Mouse (Mus musculus) CH12.LX (cell line): Measurements from ENCODE around the gene 2200002D01Rik. TPM values are rescaled to one million over a fixed set of nuclear protein-coding genes. Genes with fewer than 3 reads are reported as not detected.

Experiments used
- DNase-seq: peaks from one replicate; pipeline ENCODE4 v3.0.0-alpha.2; 2013; ENCODE audit errors: extremely low read depth
- H3K27ac ChIP-seq: 2 replicates; pipeline ENCODE4 v1.5.1; 2012; ENCODE audit warnings: low read depth, mild to moderate bottlenecking, control low read depth, moderate library complexity; ENCODE audit not compliant: insufficient read depth
- H3K27me3 ChIP-seq: replicated peaks from 2 replicates; pipeline ENCODE3; 2012; ENCODE audit warnings: inconsistent platforms
- H3K36me3 ChIP-seq, 2 experiments: replicated peaks in 1 of 2; 2 replicates each; pipeline versions ENCODE3 to v1.6.1; 2012; ENCODE audit warnings: inconsistent platforms in 1 of 2, low read length in 1 of 2, mild to moderate bottlenecking in 1 of 2, mixed read lengths in 1 of 2, moderate library complexity in 1 of 2; ENCODE audit not compliant: control insufficient read depth in 1 of 2, insufficient read depth in 1 of 2
- H3K4me1 ChIP-seq, 2 experiments: 2 replicates each; pipeline ENCODE4 v1.6.1; 2012; ENCODE audit warnings: inconsistent platforms in 1 of 2, moderate library complexity in 1 of 2; ENCODE audit not compliant: insufficient read depth in 2 of 2, control insufficient read depth in 1 of 2
- H3K4me2 ChIP-seq: 2 replicates; pipeline ENCODE4 v1.6.1; 2012; ENCODE audit warnings: low read depth, mild to moderate bottlenecking, control low read depth; ENCODE audit not compliant: poor library complexity, insufficient read depth, severe bottlenecking
- H3K4me3 ChIP-seq, 3 experiments: fragments of 150-350 bp in 1 of 3; sonication (generic) in 1 of 3; replicated peaks in 1 of 3; 2 replicates each; pipeline versions ENCODE3 to v1.5.1; 2011 to 2012; ENCODE audit warnings: low read depth in 2 of 3, low read length in 2 of 3, mild to moderate bottlenecking in 2 of 3, moderate library complexity in 2 of 3, control low read depth in 1 of 3, improper control_type of control experiment in 1 of 3, inconsistent platforms in 1 of 3, mixed read lengths in 1 of 3; ENCODE audit not compliant: poor library complexity in 1 of 3
- H3K79me2 ChIP-seq: replicated peaks from 2 replicates; pipeline ENCODE4 v1.6.1; 2012; ENCODE audit warnings: mild to moderate bottlenecking, moderate library complexity; ENCODE audit not compliant: control insufficient read depth, poor library complexity, insufficient read depth, severe bottlenecking; ENCODE audit errors: extremely low read depth
- H3K9ac ChIP-seq: 2 replicates; pipeline ENCODE4 v1.6.1; 2012; ENCODE audit warnings: low read depth, mild to moderate bottlenecking, control low read depth, moderate library complexity; ENCODE audit not compliant: insufficient read depth
- H3K9me3 ChIP-seq: replicated peaks from 2 replicates; pipeline ENCODE3; 2012; ENCODE audit warnings: low read length, inconsistent platforms, mixed read lengths
- BHLHE40 ChIP-seq: IDR thresholded peaks from 2 replicates; pipeline ENCODE4 v1.6.1; 2011; ENCODE audit warnings: mild to moderate bottlenecking, low read depth, low read length, improper control_type of control experiment
- CHD1 ChIP-seq: IDR thresholded peaks from 2 replicates; pipeline ENCODE4 v1.6.1; 2012; ENCODE audit warnings: low read depth, low read length, improper control_type of control experiment, inconsistent platforms
- CTCF ChIP-seq, 2 experiments: IDR thresholded peaks in 1 of 2; conservative IDR thresholded peaks in 1 of 2; 2 replicates each; pipeline ENCODE4 v1.5.1; 2011 to 2012; ENCODE audit warnings: low read depth in 2 of 2, low read length in 2 of 2, improper control_type of control experiment in 1 of 2, inconsistent platforms in 1 of 2, mild to moderate bottlenecking in 1 of 2, moderate library complexity in 1 of 2
- EP300 ChIP-seq: IDR thresholded peaks from 2 replicates; pipeline ENCODE4 v1.6.1; 2011; ENCODE audit warnings: low read length, improper control_type of control experiment
- GABPA ChIP-seq: IDR thresholded peaks from 2 replicates; pipeline ENCODE4 v1.6.1; 2012; ENCODE audit warnings: low read depth, low read length, improper control_type of control experiment, inconsistent platforms; ENCODE audit not compliant: insufficient replicate concordance
- HCFC1 ChIP-seq: IDR thresholded peaks from 2 replicates; pipeline ENCODE4 v1.6.1; 2012; ENCODE audit warnings: low read depth, mild to moderate bottlenecking, inconsistent platforms, low read length, improper control_type of control experiment
- JUND ChIP-seq: conservative IDR thresholded peaks from 2 replicates; pipeline ENCODE4 v1.6.1; 2011; ENCODE audit warnings: low read depth, low read length, improper control_type of control experiment
- MAX ChIP-seq: IDR thresholded peaks from 2 replicates; pipeline ENCODE4 v1.6.1; 2011; ENCODE audit warnings: low read length, improper control_type of control experiment
- MAZ ChIP-seq: IDR thresholded peaks from 2 replicates; pipeline ENCODE4 v1.6.1; 2012; ENCODE audit warnings: low read depth, mild to moderate bottlenecking, inconsistent platforms, low read length, improper control_type of control experiment, moderate library complexity
- MEF2A ChIP-seq: IDR thresholded peaks from 2 replicates; pipeline ENCODE4 v1.6.1; 2014; ENCODE audit warnings: low read depth, mild to moderate bottlenecking, inconsistent platforms, low read length, improper control_type of control experiment, borderline replicate concordance
- NRF1 ChIP-seq: IDR thresholded peaks from 2 replicates; pipeline ENCODE4 v1.6.1; 2014; ENCODE audit warnings: low read depth, mild to moderate bottlenecking, inconsistent platforms, low read length, improper control_type of control experiment, moderate library complexity
- PAX5 ChIP-seq: IDR thresholded peaks from 2 replicates; pipeline ENCODE4 v1.6.1; 2012; ENCODE audit warnings: low read length, inconsistent platforms, mixed read lengths
- RCOR1 ChIP-seq: conservative IDR thresholded peaks from 2 replicates; pipeline ENCODE4 v1.6.1; 2012; ENCODE audit warnings: low read depth, mild to moderate bottlenecking, inconsistent platforms, low read length, improper control_type of control experiment
- TBP ChIP-seq: conservative IDR thresholded peaks from 2 replicates; pipeline ENCODE4 v1.6.1; 2011; ENCODE audit warnings: low read depth, low read length, improper control_type of control experiment
- TCF12 ChIP-seq: IDR thresholded peaks from 2 replicates; pipeline ENCODE4 v1.6.1; 2014; ENCODE audit warnings: low read depth, mild to moderate bottlenecking, inconsistent platforms, low read length, improper control_type of control experiment
- UBTF ChIP-seq: IDR thresholded peaks from 2 replicates; pipeline ENCODE4 v1.6.1; 2012; ENCODE audit warnings: low read depth, mild to moderate bottlenecking, inconsistent platforms, low read length, improper control_type of control experiment, moderate library complexity
- ZKSCAN1 ChIP-seq: IDR thresholded peaks from 2 replicates; pipeline ENCODE4 v1.6.1; 2012; ENCODE audit warnings: low read depth, inconsistent platforms, low read length, improper control_type of control experiment, borderline replicate concordance
- ZMIZ1 ChIP-seq: IDR thresholded peaks from 2 replicates; pipeline ENCODE4 v1.6.1; 2012; ENCODE audit warnings: low read depth, mild to moderate bottlenecking, inconsistent platforms, low read length, improper control_type of control experiment
- dilution Hi-C: fragments of 300-500 bp; cut with MboI; formaldehyde crosslinking; loops from 2 replicates; pipeline ENCODE4 v1.14.3; 2020; ENCODE audit warnings: low sequenced_read_pairs; ENCODE audit not compliant: extremely low pct_unique_long_range_greater_than_20kb, extremely low pct_ligation_motif_present
- in situ Hi-C: fragments of 300-500 bp; cut with MboI; formaldehyde crosslinking; loops from 3 replicates; pipeline ENCODE4 v1.14.3; 2019; ENCODE audit warnings: low sequenced_read_pairs, low pct_ligation_motif_present, low pct_unique_long_range_greater_than_20kb, mixed read lengths
- polyA plus RNA-seq: library from polyadenylated mRNA; unstranded; fragments of >175 nt; gene quantifications from 2 replicates; pipeline ENCODE4 v1.2.1, GENCODE M21; 2012; ENCODE audit warnings: low read depth; ENCODE audit not compliant: insufficient read length
- total RNA-seq, 2 experiments: library from RNA; depleted of rRNA; stranded (reverse); fragments of 300-350 nt in 1 of 2; fragments of >200 nt in 1 of 2; gene quantifications; 2 replicates each; pipeline ENCODE4 v1.2.3; 2012 to 2014

Gene 2200002D01Rik
- total and polyA plus RNA-seq, 3 experiments = 5.8 TPM; not detected in 2

DNA sequence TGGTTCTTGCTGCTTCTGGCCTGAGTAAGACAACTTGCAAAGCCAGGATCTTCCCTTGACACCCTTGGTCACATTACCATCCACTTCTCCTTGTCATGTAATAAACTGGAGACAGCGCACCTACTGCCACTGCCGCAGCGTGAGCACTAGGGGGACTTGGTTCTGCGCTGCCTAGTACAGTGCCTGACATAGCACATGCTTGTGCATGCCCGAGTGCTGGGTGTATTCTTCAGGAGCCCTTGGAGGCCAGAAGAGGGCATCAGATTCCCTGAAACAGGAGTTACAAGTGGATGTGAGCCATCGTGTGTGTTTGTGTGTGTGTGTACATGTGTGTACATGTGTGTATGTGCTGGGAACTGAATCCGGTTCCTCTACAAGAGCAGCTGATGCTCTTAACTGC, 39.2 kb upstream of the 2200002D01Rik start:
- Histone ChIP-seq H3K27me3 (peaks cover 43% of the 10 kb centered on the region), H3K36me3 (no peaks in the 10 kb centered on the region), H3K4me3 (no peak overlapping the region), H3K4me2 (no peak overlapping the region), H3K79me2 (no peaks in the 10 kb centered on the region), H3K9ac (no peak overlapping the region), H3K4me1 (peaks cover 0 to 18% of the 10 kb centered on the region in 2 experiments; a peak in 2 of 4 replicates), H3K9me3 (no peaks in the 10 kb centered on the region), H3K27ac (no peak overlapping the region)
- DNase-seq = no peak
- in situ Hi-C loops = no loop called here
- dilution Hi-C loops = no loop called here
- TF ChIP-seq NRF1 (no peak), TBP (no peak), MEF2A (no peak), UBTF (no peak), BHLHE40 (no peak), CTCF (conservative IDR thresholded peaks at IDR 0.05 in 1 of 2, IDR thresholded peaks at IDR 0.05 in 1 of 2; ENCODE audit: low read depth in 2 of 2, low read length in 2 of 2) (peak in 1 of 2 experiments; percentile 34; a peak in 2 of 4 replicates)

GRCm38 (mm10) chr7:29284523-29284922, 36.3 kb upstream of the 2200002D01Rik start:
- no peak for DNase-seq
- H3K79me2 ChIP-seq = no peaks in the 10 kb centered on the region
- peaks cover 3% of the 10 kb centered on the region for H3K9me3 ChIP-seq
- no peak overlapping the region for H3K27ac ChIP-seq
- in situ Hi-C loops = no loop called here
- TF ChIP-seq UBTF (no peak), ZMIZ1 (no peak), PAX5 (no peak), CHD1 (no peak), BHLHE40 (no peak), HCFC1 (no peak), MEF2A (no peak), GABPA (no peak), MAZ (no peak), ZKSCAN1 (no peak), RCOR1 (no peak), JUND (no peak), NRF1 (no peak), MAX (no peak), TCF12 (no peak), EP300 (no peak)
- TF ChIP-seq, all 38 proteins: peak for 0
- H3K4me2 ChIP-seq = no peak overlapping the region
- H3K9ac ChIP-seq = no peak overlapping the region
- H3K27me3 ChIP-seq = peaks cover 48% of the 10 kb centered on the region
- peaks cover 3 to 4% of the 10 kb centered on the region in 2 experiments; a peak in 3 of 4 replicates for H3K4me1 ChIP-seq
- dilution Hi-C loops = no loop called here
- H3K36me3 ChIP-seq = no peaks in the 10 kb centered on the region
- H3K4me3 ChIP-seq = no peak overlapping the region
